Mouse (Mus musculus) liver, adult 2 months (tissue): Measurements from ENCODE around the gene Cd2ap. TPM values are rescaled to one million over a fixed set of nuclear protein-coding genes. Genes with fewer than 3 reads are reported as not detected.

Experiments used
- DNase-seq: peaks from one replicate; pipeline ENCODE4 v3.0.0-alpha.2; 2011; ENCODE audit warnings: low read depth, low spot score; ENCODE audit errors: extremely low read depth
- H3K27ac ChIP-seq: fragments of 200-500 bp; replicated peaks from 2 replicates; pipeline ENCODE4 v1.5.1; 2012; ENCODE audit warnings: low read depth, mild to moderate bottlenecking, control low read depth, inconsistent platforms, low read length; ENCODE audit not compliant: insufficient read depth
- H3K27me3 ChIP-seq: fragments of 200-500 bp; 2 replicates; pipeline ENCODE4 v1.6.1; 2012; ENCODE audit warnings: mild to moderate bottlenecking, moderate library complexity, low read length, inconsistent platforms; ENCODE audit not compliant: control insufficient read depth, insufficient read depth
- H3K36me3 ChIP-seq: fragments of 200-500 bp; 2 replicates; pipeline ENCODE4 v1.6.1; 2012; ENCODE audit warnings: low read length, inconsistent platforms; ENCODE audit not compliant: control insufficient read depth, insufficient read depth
- H3K4me1 ChIP-seq: fragments of 200-500 bp; 2 replicates; pipeline ENCODE4 v1.6.1; 2011; ENCODE audit warnings: low read length; ENCODE audit not compliant: control insufficient read depth, insufficient read depth
- H3K4me3 ChIP-seq: fragments of 200-500 bp; 2 replicates; pipeline ENCODE4 v1.5.1; 2011; ENCODE audit warnings: low read depth, mild to moderate bottlenecking, control low read depth, low read length, moderate library complexity; ENCODE audit not compliant: insufficient read depth
- H3K79me2 ChIP-seq: fragments of 200-500 bp; 2 replicates; pipeline ENCODE4 v1.6.1; 2012; ENCODE audit warnings: inconsistent platforms, mild to moderate bottlenecking, low read length, moderate library complexity; ENCODE audit not compliant: control insufficient read depth, insufficient read depth
- H3K9ac ChIP-seq: fragments of 200-500 bp; 2 replicates; pipeline ENCODE4 v1.6.1; 2012; ENCODE audit warnings: low read depth, mild to moderate bottlenecking, control low read depth, inconsistent platforms, low read length
- CTCF ChIP-seq: fragments of 200-500 bp; IDR thresholded peaks from 2 replicates; pipeline ENCODE4 v1.5.1; 2011; ENCODE audit warnings: low read depth, low read length, control low read depth
- POLR2A ChIP-seq: fragments of 200-500 bp; IDR thresholded peaks from 2 replicates; pipeline ENCODE4 v1.6.1; 2011; ENCODE audit warnings: low read length, control low read depth; ENCODE audit not compliant: insufficient read depth; ENCODE audit errors: extremely low read depth
- WGBS: fragments of 180-500 bp; shearing (Covaris S2); methylation state at CpG from one replicate; pipeline ENCODE4 v1.1.7; 2018; 5-methylcytosine and 5-hydroxymethylcytosine counted together
- polyA plus RNA-seq: library from polyadenylated mRNA; depleted of rRNA; stranded (reverse); fragments of >200 nt; gene quantifications from 2 replicates; pipeline ENCODE4 v1.2.3, GENCODE M21; 2012; rRNA removed
- total RNA-seq: library from RNA; depleted of rRNA; stranded (reverse); fragments of >200 nt; gene quantifications from 2 replicates; pipeline ENCODE4 v1.2.3, GENCODE M21; 2014; rRNA removed

The Cd2ap gene
- total and polyA plus RNA-seq, 2 experiments: 8.1 to 20.9 TPM

DNA sequence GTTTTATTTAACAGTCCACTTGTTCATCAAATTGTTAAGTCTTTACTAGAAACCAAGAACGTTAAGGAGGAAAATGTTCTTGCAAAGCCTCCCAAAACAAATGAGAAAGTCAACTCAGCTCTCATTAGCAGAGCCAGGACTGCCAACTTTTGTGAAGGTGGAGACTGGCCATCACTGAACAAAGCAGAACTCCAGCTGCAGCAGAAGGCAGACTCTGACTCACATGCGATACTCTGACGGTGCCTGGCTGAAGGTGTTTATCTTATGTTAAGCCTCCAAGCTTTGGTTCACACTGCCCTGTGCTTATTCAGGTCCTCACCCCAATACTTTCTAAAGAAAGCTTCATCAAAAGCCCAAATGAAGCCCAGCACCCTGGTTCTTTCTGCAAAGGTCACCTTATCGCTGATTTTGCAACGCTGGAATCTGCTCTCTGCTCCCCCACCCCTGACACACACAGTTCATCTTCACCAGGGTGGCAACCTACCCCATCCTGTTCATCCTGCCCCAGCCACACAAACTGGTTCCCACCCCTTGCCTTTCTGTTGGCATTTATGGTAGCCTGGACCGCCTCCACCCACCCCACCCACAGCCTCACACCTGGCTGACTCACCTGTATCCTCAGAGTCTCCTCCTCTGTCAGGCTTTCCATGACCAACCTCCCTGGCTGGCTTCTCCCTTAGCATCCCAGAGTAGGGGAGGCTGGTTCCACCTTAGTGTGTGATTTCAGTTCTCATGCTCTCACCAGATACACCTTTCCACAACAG, 130.6 kb downstream of the Cd2ap start:
- H3K9ac ChIP-seq: no peak overlapping the region
- no peak overlapping the region for H3K27ac ChIP-seq
- no peak for TF ChIP-seq CTCF
- TF ChIP-seq POLR2A: no peak
- WGBS: 77% methylated on average over 6 of the region's 6 CpGs
- H3K79me2 ChIP-seq: no peaks in the 10 kb centered on the region
- no peaks in the 10 kb centered on the region for H3K4me1 ChIP-seq
- peaks cover 7% of the 10 kb centered on the region; the same call in 1 of the 2 replicates for H3K27me3 ChIP-seq
- no peak for DNase-seq
- H3K36me3 ChIP-seq: no peaks in the 10 kb centered on the region
- no peak overlapping the region for H3K4me3 ChIP-seq

Other genes with a start within 250 kb of the Cd2ap start
- not detected in 2 replicates for gene Adgrf4, start 184.4 kb downstream of the Cd2ap start, total RNA-seq
- 0.04 TPM in 1 of 2 replicates, not detected in the other for gene Adgrf4, start 184.4 kb downstream of the Cd2ap start, polyA plus RNA-seq
- gene Adgrf2, start 134.5 kb downstream of the Cd2ap start, total RNA-seq: 0.13 and 0.28 TPM in 2 replicates
- gene Adgrf2, start 134.5 kb downstream of the Cd2ap start, polyA plus RNA-seq: 0.09 TPM in 1 of 2 replicates, not detected in the other
- 3.8 and 6.0 TPM in 2 replicates for gene Tnfrsf21, start 139.9 kb upstream of the Cd2ap start, total RNA-seq
- gene Tnfrsf21, start 139.9 kb upstream of the Cd2ap start, polyA plus RNA-seq: 4.1 and 4.8 TPM in 2 replicates